Mouse (Mus musculus) left cerebral cortex, adult 2 months (tissue): ENCODE measurements around the gene Nme1. TPM values are rescaled to one million over a fixed set of nuclear protein-coding genes. Genes with fewer than 3 reads are reported as not detected.

ENCODE experiments used
- DNase-seq, 2 experiments: peaks; one replicate each; pipeline ENCODE4 v3.0.0; 2021 to 2022; ENCODE audit warnings: low spot score in 2 of 2, mixed read lengths in 1 of 2; ENCODE audit errors: extremely low spot score in 1 of 2
- H3K27ac ChIP-seq: fragments of 200-600 bp; 2 replicates; pipeline ENCODE4 v1.8.1; 2022
- H3K4me3 ChIP-seq: fragments of 200-600 bp; 2 replicates; pipeline ENCODE4 v1.8.1; 2022
- CTCF ChIP-seq: fragments of 200-600 bp; IDR thresholded peaks from 2 replicates; pipeline ENCODE4 v1.8.1; 2022; ENCODE audit warnings: antibody characterized with exemption, mild to moderate bottlenecking, moderate library complexity
- intact Hi-C: fragments of 180-260 bp; cut with DNase I; formaldehyde crosslinking; loops from one replicate; pipeline ENCODE4 v1.15.1; 2025
- total RNA-seq, 2 experiments: library from RNA; stranded (reverse); gene quantifications; 2 replicates each; pipeline ENCODE4 v1.2.3; 2021

Nme1 gene
- total RNA-seq, 2 experiments from 2014 or later = 104 to 111 TPM

- intact Hi-C loops = no loop called here
- no peak for TF ChIP-seq CTCF
- Histone ChIP-seq H3K27ac (peak overlapping the region; percentile 58; the same call in 1 of the 2 replicates), H3K4me3 (no peak overlapping the region)
- no peak for DNase-seq
Measured at GRCm38 (mm10) chr11:93987625-93988327, 19.5 kb upstream of the Nme1 start.

DNA sequence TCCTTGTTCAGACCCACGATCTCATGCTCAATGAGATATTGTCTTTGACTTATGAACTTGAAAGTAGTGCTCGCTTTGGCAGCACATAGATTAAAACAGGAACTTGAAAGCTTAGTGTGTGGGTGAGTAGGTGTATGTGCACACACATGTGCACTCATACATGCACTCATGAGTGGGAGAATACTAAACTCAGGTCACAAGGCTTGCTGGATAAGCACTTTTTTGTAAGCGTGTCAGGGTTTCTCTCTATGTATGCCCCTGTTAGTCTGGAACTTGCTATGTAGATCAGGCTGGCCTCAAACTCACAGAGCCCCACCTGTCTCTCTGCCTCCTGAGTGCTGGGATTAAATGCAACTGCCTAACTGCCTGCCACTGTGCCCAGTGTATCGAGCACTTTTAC is 18.7 kb upstream of the Nme1 start:
- peak overlapping the region; percentile 58; the same call in 1 of the 2 replicates for H3K27ac ChIP-seq

DNA sequence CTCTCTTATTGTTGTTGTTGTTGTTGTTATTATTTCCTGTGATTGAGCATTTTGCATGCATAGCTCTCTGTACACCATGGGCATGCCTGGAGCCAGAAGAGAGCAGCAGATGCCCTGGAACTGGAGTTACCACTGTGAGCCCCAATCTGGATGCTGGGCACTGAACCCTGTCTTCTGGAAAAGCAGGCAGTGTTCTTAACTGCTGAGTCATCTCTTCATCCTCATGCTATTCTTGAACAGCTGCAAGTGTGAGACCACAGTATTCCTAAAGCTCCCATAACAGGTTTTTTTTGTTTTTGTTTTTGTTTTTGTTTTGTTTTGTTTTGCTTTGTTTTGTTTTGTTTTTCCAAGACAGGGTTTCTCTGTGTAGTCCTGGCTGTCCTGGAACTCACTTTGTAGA is 18.0 kb upstream of the Nme1 start:
- Histone ChIP-seq H3K27ac (no peak overlapping the region), H3K4me3 (no peak overlapping the region)
- no peak for TF ChIP-seq CTCF
- intact Hi-C loops = no loop called here
- DNase-seq = no peak

More for the DNA sequence above, 18.7 kb upstream of the Nme1 start:
- DNase-seq = no peak
- TF ChIP-seq CTCF = no peak
- no peak overlapping the region for H3K4me3 ChIP-seq
- intact Hi-C loops = no loop called here

- Histone ChIP-seq H3K4me3 (no peak overlapping the region), H3K27ac (no peak overlapping the region)
- intact Hi-C loops = no loop called here
- no peak for DNase-seq
- no peak for TF ChIP-seq CTCF
Measured at GRCm38 (mm10) chr11:93985265-93985664, 16.9 kb upstream of the Nme1 start.

GRCm38 (mm10) chr11:93984619-93985018 is 16.3 kb upstream of the Nme1 start:
- Histone ChIP-seq H3K4me3 (no peak overlapping the region), H3K27ac (no peak overlapping the region)
- DNase-seq = no peak
- intact Hi-C loops = no loop called here
- TF ChIP-seq CTCF = no peak

- intact Hi-C loops = no loop called here
- no peak overlapping the region for H3K4me3 ChIP-seq
- no peak for TF ChIP-seq CTCF
- DNase-seq = no peak
- no peak overlapping the region for H3K27ac ChIP-seq
Measured at GRCm38 (mm10) chr11:93979502-93980049, 11.3 kb upstream of the Nme1 start.

GRCm38 (mm10) chr11:93972951-93973350 is 4.6 kb upstream of the Nme1 start:
- H3K27ac ChIP-seq = no peak overlapping the region
- intact Hi-C loops = no loop called here
- no peak for TF ChIP-seq CTCF
- no peak for DNase-seq
- H3K4me3 ChIP-seq = no peak overlapping the region

- intact Hi-C loops = loop anchor here (5.0 to 10.0 kb wide), 3 partner anchors 73 to 305 kb away; partner anchors contain the start of gene Tob1
- no peak overlapping the region for H3K4me3 ChIP-seq
- DNase-seq = no peak
- TF ChIP-seq CTCF = no peak
- no peak overlapping the region; the same call in 1 of the 2 replicates for H3K27ac ChIP-seq
Measured at GRCm38 (mm10) chr11:93969799-93970198, 1.5 kb upstream of the Nme1 start.

DNA sequence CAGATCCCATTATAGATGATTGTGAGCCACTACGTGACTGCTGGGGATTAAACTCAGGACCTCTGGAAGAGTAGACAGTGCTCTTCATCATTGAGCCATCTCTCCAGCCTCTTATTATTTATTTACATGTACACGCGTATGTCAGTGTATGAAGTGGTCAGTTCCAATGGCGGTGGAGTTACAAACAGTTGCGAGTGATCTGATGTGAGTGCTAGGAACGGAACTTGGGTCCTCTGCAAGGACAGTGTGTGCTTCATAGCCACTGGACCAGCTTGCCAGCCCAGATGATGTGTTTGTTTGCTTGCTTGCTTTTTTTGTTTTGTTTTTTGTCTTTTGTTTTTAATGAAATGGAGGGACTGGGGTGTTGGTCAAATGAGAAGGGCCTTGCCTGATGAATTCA is 850 bp upstream of the Nme1 start:
- DNase-seq = no peak
- no peak for TF ChIP-seq CTCF
- intact Hi-C loops = loop anchor here (5.0 to 10.0 kb wide), 3 partner anchors 73 to 306 kb away; partner anchors contain the start of gene Tob1
- Histone ChIP-seq H3K4me3 (no peak overlapping the region), H3K27ac (peak overlapping the region; percentile 94; the same call in 1 of the 2 replicates)

GRCm38 (mm10) chr11:93968848-93969128 is 467 bp upstream of the Nme1 start:
- H3K4me3 ChIP-seq = peak overlapping the region; percentile 35
- intact Hi-C loops = loop anchor here (1.0 to 10.0 kb wide), 5 partner anchors 27 to 306 kb away; partner anchors contain the start of gene Tob1
- H3K27ac ChIP-seq = peak overlapping the region; percentile 94
- DNase-seq = no peak
- no peak for TF ChIP-seq CTCF

- TF ChIP-seq CTCF = no peak
Measured at GRCm38 (mm10) chr11:93967381-93967780, 940 bp downstream of the Nme1 start.

GRCm38 (mm10) chr11:93965391-93965790 is 2.9 kb downstream of the Nme1 start:
- DNase-seq = no peak
- intact Hi-C loops = loop anchor here (5.0 to 10.0 kb wide), 3 partner anchors 77 to 309 kb away; partner anchors contain the start of gene Tob1
- no peak for TF ChIP-seq CTCF
- Histone ChIP-seq H3K27ac (peak overlapping the region; percentile 29; the same call in 1 of the 2 replicates), H3K4me3 (no peak overlapping the region)

More at GRCm38 (mm10) chr11:93967381-93967780, 940 bp downstream of the Nme1 start:
- DNase-seq = no peak
- Histone ChIP-seq H3K27ac (peak overlapping the region; percentile 71), H3K4me3 (peak overlapping the region; percentile 70)
- intact Hi-C loops = loop anchor here (5.0 to 10.0 kb wide), 3 partner anchors 75 to 307 kb away; partner anchors contain the start of gene Tob1
